Mouse (Mus musculus) testis, adult 2 months (tissue): ENCODE measurements around the gene Deup1. TPM values are rescaled to one million over a fixed set of nuclear protein-coding genes. Genes with fewer than 3 reads are reported as not detected.
A peak's percentile ranks its signal among the peaks of the same experiment; 100 is the strongest.

ENCODE experiments used
- H3K27ac ChIP-seq: fragments of 200-500 bp; 2 replicates; pipeline ENCODE4 v1.5.1; 2012; ENCODE audit warnings: low read depth, low read length; ENCODE audit not compliant: control insufficient read depth, insufficient read depth
- H3K27me3 ChIP-seq: fragments of 200-500 bp; 2 replicates; pipeline ENCODE4 v1.6.1; 2012; ENCODE audit warnings: mild to moderate bottlenecking, low read length, moderate library complexity; ENCODE audit not compliant: control insufficient read depth, insufficient read depth
- H3K36me3 ChIP-seq: fragments of 200-500 bp; 2 replicates; pipeline ENCODE4 v1.6.1; 2012; ENCODE audit warnings: mild to moderate bottlenecking, low read length; ENCODE audit not compliant: control insufficient read depth, insufficient read depth
- H3K4me1 ChIP-seq: fragments of 200-500 bp; 2 replicates; pipeline ENCODE4 v1.6.1; 2012; ENCODE audit warnings: low read length; ENCODE audit not compliant: control insufficient read depth, insufficient read depth
- H3K4me3 ChIP-seq: fragments of 200-500 bp; 2 replicates; pipeline ENCODE4 v1.5.1; 2012; ENCODE audit warnings: low read depth, mild to moderate bottlenecking, low read length, moderate library complexity, mixed read lengths; ENCODE audit not compliant: control insufficient read depth
- CTCF ChIP-seq: fragments of 200-500 bp; IDR thresholded peaks from 2 replicates; pipeline ENCODE4 v1.5.1; 2012; ENCODE audit warnings: low read depth, mild to moderate bottlenecking, inconsistent platforms, low read length, moderate library complexity; ENCODE audit not compliant: control insufficient read depth, insufficient read depth, insufficient replicate concordance
- POLR2A ChIP-seq: fragments of 200-500 bp; IDR thresholded peaks from 2 replicates; pipeline ENCODE4 v1.6.1; 2012; ENCODE audit warnings: low read depth, mild to moderate bottlenecking, inconsistent platforms, low read length, moderate library complexity; ENCODE audit not compliant: control insufficient read depth
- polyA plus RNA-seq: library from polyadenylated mRNA; depleted of rRNA; stranded (reverse); fragments of >200 nt; gene quantifications from 2 replicates; pipeline ENCODE4 v1.2.3, GENCODE M21; 2012; rRNA removed

Gene Deup1
- polyA plus RNA-seq, 1 experiment = 78.6 TPM

GRCm38 (mm10) chr9:15523646-15524045 is 104.1 kb downstream of the Deup1 start:
- Histone ChIP-seq H3K27ac (no peak overlapping the region; the same call in 1 of the 2 replicates), H3K27me3 (no peaks in the 10 kb centered on the region), H3K4me1 (no peaks in the 10 kb centered on the region), H3K36me3 (no peaks in the 10 kb centered on the region), H3K4me3 (no peak overlapping the region)
- no peak for TF ChIP-seq POLR2A
- no peak for TF ChIP-seq CTCF

GRCm38 (mm10) chr9:15522887-15523286 is 104.8 kb downstream of the Deup1 start:
- peaks cover 2% of the 10 kb centered on the region; the same call in 1 of the 2 replicates for H3K4me1 ChIP-seq
- H3K4me3 ChIP-seq = no peak overlapping the region
- H3K27me3 ChIP-seq = no peaks in the 10 kb centered on the region
- H3K36me3 ChIP-seq = no peaks in the 10 kb centered on the region
- no peak for TF ChIP-seq CTCF
- no peak for TF ChIP-seq POLR2A
- H3K27ac ChIP-seq = peak overlapping the region; percentile 44

- Histone ChIP-seq H3K4me3 (no peak overlapping the region), H3K27ac (no peak overlapping the region; the same call in 1 of the 2 replicates), H3K27me3 (no peaks in the 10 kb centered on the region), H3K4me1 (peaks cover 2% of the 10 kb centered on the region; the same call in 1 of the 2 replicates), H3K36me3 (no peaks in the 10 kb centered on the region)
- TF ChIP-seq CTCF (no peak), POLR2A (no peak)
Measured at GRCm38 (mm10) chr9:15522348-15522747, 105.4 kb downstream of the Deup1 start.

- TF ChIP-seq POLR2A = no peak
- TF ChIP-seq CTCF = no peak
- Histone ChIP-seq H3K27me3 (no peaks in the 10 kb centered on the region), H3K36me3 (no peaks in the 10 kb centered on the region), H3K4me3 (no peak overlapping the region), H3K4me1 (peaks cover 2% of the 10 kb centered on the region; the same call in 1 of the 2 replicates), H3K27ac (no peak overlapping the region)
Measured at GRCm38 (mm10) chr9:15517979-15518378, 109.8 kb downstream of the Deup1 start.

- Histone ChIP-seq H3K4me3 (no peak overlapping the region), H3K36me3 (no peaks in the 10 kb centered on the region), H3K4me1 (peaks cover 2% of the 10 kb centered on the region; the same call in 1 of the 2 replicates), H3K27ac (no peak overlapping the region), H3K27me3 (no peaks in the 10 kb centered on the region)
- TF ChIP-seq CTCF (no peak), POLR2A (no peak)
Measured at GRCm38 (mm10) chr9:15516007-15516406, 111.7 kb downstream of the Deup1 start.

GRCm38 (mm10) chr9:15512918-15513317 is 114.8 kb downstream of the Deup1 start:
- TF ChIP-seq CTCF = no peak
- TF ChIP-seq POLR2A = no peak

GRCm38 (mm10) chr9:15510557-15511310 is 117.0 kb downstream of the Deup1 start:
- Histone ChIP-seq H3K4me3 (no peak overlapping the region), H3K27me3 (no peaks in the 10 kb centered on the region), H3K27ac (no peak overlapping the region), H3K36me3 (no peaks in the 10 kb centered on the region), H3K4me1 (no peaks in the 10 kb centered on the region; the same call in 1 of the 2 replicates)
- TF ChIP-seq CTCF = no peak
- no peak for TF ChIP-seq POLR2A

More at GRCm38 (mm10) chr9:15512918-15513317, 114.8 kb downstream of the Deup1 start:
- Histone ChIP-seq H3K36me3 (no peaks in the 10 kb centered on the region), H3K27ac (no peak overlapping the region), H3K27me3 (no peaks in the 10 kb centered on the region), H3K4me3 (no peak overlapping the region), H3K4me1 (no peaks in the 10 kb centered on the region; the same call in 1 of the 2 replicates)

Other genes with a start within 250 kb of the Deup1 start
- gene Smco4, start 134.5 kb downstream of the Deup1 start, polyA plus RNA-seq = 37.9 and 47.2 TPM in 2 replicates
- gene Slc36a4, start 81.8 kb upstream of the Deup1 start, polyA plus RNA-seq = 8.0 and 9.8 TPM in 2 replicates
- not detected in 2 replicates for gene Mtnr1b, start 246.6 kb upstream of the Deup1 start, polyA plus RNA-seq